Mouse (Mus musculus) lung, adult 2 months (tissue): Measurements from ENCODE around the gene Ahsg. TPM values are rescaled to one million over a fixed set of nuclear protein-coding genes. Genes with fewer than 3 reads are reported as not detected.
A peak's percentile ranks its signal among the peaks of the same experiment; 100 is the strongest.

ENCODE experiments used
- DNase-seq: peaks from one replicate; pipeline ENCODE4 v3.0.0; 2022
- H3K4me1 ChIP-seq: fragments of 200-500 bp; 2 replicates; pipeline ENCODE4 v1.6.1; 2011; ENCODE audit warnings: low read length; ENCODE audit not compliant: control insufficient read depth, insufficient read depth
- H3K4me3 ChIP-seq: fragments of 200-500 bp; replicated peaks from 2 replicates; pipeline ENCODE3; 2011; ENCODE audit warnings: low read depth, mild to moderate bottlenecking, control low read depth, low read length; ENCODE audit errors: extremely low read depth
- CTCF ChIP-seq: fragments of 200-500 bp; IDR thresholded peaks from 2 replicates; pipeline ENCODE4 v1.5.1; 2011; ENCODE audit warnings: mild to moderate bottlenecking, low read length, control low read depth; ENCODE audit not compliant: insufficient read depth
- POLR2A ChIP-seq: fragments of 200-500 bp; IDR thresholded peaks from 2 replicates; pipeline ENCODE4 v1.6.1; 2011; ENCODE audit warnings: low read depth, mild to moderate bottlenecking, control low read depth, low read length, borderline replicate concordance; ENCODE audit errors: extremely low read depth
- WGBS: fragments of 180-500 bp; shearing (Covaris S2); methylation state at CpG from one replicate; pipeline ENCODE4 v1.1.7; 2018; 5-methylcytosine and 5-hydroxymethylcytosine counted together
- polyA plus RNA-seq: library from polyadenylated mRNA; depleted of rRNA; stranded (reverse); fragments of >200 nt; gene quantifications from 2 replicates; pipeline ENCODE4 v1.2.3, GENCODE M21; 2012

Gene Ahsg
- polyA plus RNA-seq, 1 experiment = 5.8 TPM

- TF ChIP-seq POLR2A = no peak
- no peak for TF ChIP-seq CTCF
- H3K4me1 ChIP-seq = no peaks in the 10 kb centered on the region
- WGBS = 67% methylated on average over 6 of the region's 6 CpGs
- no peak overlapping the region for H3K4me3 ChIP-seq
- DNase-seq = no peak
These were observed 21.8 kb downstream of the Ahsg start for GRCm38 (mm10) chr16:22912886-22913285.

- TF ChIP-seq CTCF (no peak), POLR2A (no peak)
- H3K4me1 ChIP-seq = no peaks in the 10 kb centered on the region
- no peak overlapping the region for H3K4me3 ChIP-seq
- DNase-seq = no peak
These were observed 23.2 kb downstream of the Ahsg start for GRCm38 (mm10) chr16:22914276-22914675.

GRCm38 (mm10) chr16:22918034-22918433 lies 27.0 kb downstream of the Ahsg start, which contains the start of gene Fetub:
TSS of gene Fetub (plus strand) at chr16:22918334.
- TF ChIP-seq POLR2A = no peak
- TF ChIP-seq CTCF = no peak
- WGBS = 81% methylated on average over 5 of the region's 5 CpGs
- DNase-seq = no peak
- H3K4me1 ChIP-seq = no peaks in the 10 kb centered on the region
- no peak within 1 kb of the TSS for H3K4me3 ChIP-seq

- no peak for DNase-seq
- Histone ChIP-seq H3K4me3 (no peak overlapping the region), H3K4me1 (no peaks in the 10 kb centered on the region)
- no peak for TF ChIP-seq CTCF
- no peak for TF ChIP-seq POLR2A
- WGBS = 80% methylated on average over 15 of the region's 15 CpGs
These were observed 27.7 kb downstream of the Ahsg start for GRCm38 (mm10) chr16:22918664-22919312.

GRCm38 (mm10) chr16:22919971-22920854 lies 29.1 kb downstream of the Ahsg start:
- no peak for TF ChIP-seq POLR2A
- TF ChIP-seq CTCF = no peak
- Histone ChIP-seq H3K4me1 (no peaks in the 10 kb centered on the region), H3K4me3 (no peak overlapping the region)
- WGBS = 34% methylated on average over 18 of the region's 18 CpGs
- peak; percentile 52 for DNase-seq

- H3K4me3 ChIP-seq = no peak overlapping the region
- WGBS = 93% methylated on average over 5 of the region's 5 CpGs
- no peaks in the 10 kb centered on the region for H3K4me1 ChIP-seq
- TF ChIP-seq POLR2A (no peak), CTCF (no peak)
- no peak for DNase-seq
These were observed 30.7 kb downstream of the Ahsg start for GRCm38 (mm10) chr16:22921761-22922160.

GRCm38 (mm10) chr16:22922433-22922832 lies 31.4 kb downstream of the Ahsg start:
- TF ChIP-seq CTCF (no peak), POLR2A (no peak)
- Histone ChIP-seq H3K4me3 (no peak overlapping the region), H3K4me1 (no peaks in the 10 kb centered on the region)
- DNase-seq = no peak
- 67% methylated on average over 4 of the region's 4 CpGs for WGBS

GRCm38 (mm10) chr16:22929575-22929974 lies 38.5 kb downstream of the Ahsg start:
- TF ChIP-seq POLR2A (no peak), CTCF (no peak)
- no peak overlapping the region for H3K4me3 ChIP-seq
- 61% methylated on average over 6 of the region's 6 CpGs for WGBS
- DNase-seq = no peak
- no peaks in the 10 kb centered on the region for H3K4me1 ChIP-seq

GRCm38 (mm10) chr16:22931431-22932200 lies 40.5 kb downstream of the Ahsg start:
- WGBS = 82% methylated on average over 11 of the region's 11 CpGs
- DNase-seq = no peak
- TF ChIP-seq POLR2A (no peak), CTCF (no peak)
- Histone ChIP-seq H3K4me3 (no peak overlapping the region), H3K4me1 (no peaks in the 10 kb centered on the region)

GRCm38 (mm10) chr16:22937631-22938030 lies 46.6 kb downstream of the Ahsg start:
- no peak for DNase-seq
- Histone ChIP-seq H3K4me3 (no peak overlapping the region), H3K4me1 (no peaks in the 10 kb centered on the region)
- TF ChIP-seq POLR2A (no peak), CTCF (no peak)
- 86% methylated on average over 12 of the region's 12 CpGs for WGBS
